In the genomic region with DNA sequence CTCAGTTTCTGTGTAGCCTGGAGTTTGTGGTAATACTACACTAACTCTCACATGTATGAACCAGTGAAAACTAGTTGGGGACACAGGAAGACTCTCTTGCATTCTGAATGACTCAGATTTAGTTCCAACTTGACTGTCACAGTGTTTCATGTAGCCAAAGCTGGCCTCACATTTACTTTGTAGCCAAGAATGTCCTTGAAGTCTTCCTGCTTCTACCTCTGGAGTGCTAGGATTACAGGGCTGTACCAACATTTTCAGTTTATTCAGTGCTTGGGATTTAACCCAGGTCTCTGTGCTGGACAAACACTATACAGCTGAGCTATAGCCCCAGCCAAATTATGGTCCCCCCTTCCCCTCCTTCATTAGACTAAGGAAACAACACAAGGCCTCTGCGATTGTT, we compare ENCODE assay signal across 21 mouse cellular contexts. TPM values are rescaled to one million over a fixed set of nuclear protein-coding genes. Genes with fewer than 3 reads are reported as not detected.
DNase-seq lines count a peak whose midpoint lies in the region; ATAC-seq and TF ChIP-seq lines count a peak whose summit lies in the region.
"Had no signal": no experiment of that assay in that cellular context is flagged by ENCODE, and none has a peak within 500 bp of the region (broad histone marks: within the 10 kb centered on the region; RNA-seq: fewer than 3 reads in every experiment).

No protein-coding gene starts in this region.

- no peak for TF ChIP-seq CTCF in lung, postnatal 0 days (IDR thresholded peaks at IDR 0.05)

- ATAC-seq in lung, postnatal 0 days, result peak; percentile 91
- no peak for ATAC-seq in midbrain, embryonic 11.5 days (ENCODE audit: low FRiP score)
- ATAC-seq: activated CD4-positive, CD25-positive, alpha-beta regulatory T cell, adult 4 months; CD4-positive, CD25-positive, alpha-beta regulatory T cell, adult 4 months; forebrain, embryonic 13.5 days; forebrain, embryonic 16.5 days had no signal

- no peak overlapping the region for H3K9ac ChIP-seq in lung, postnatal 0 days (replicated peaks; ENCODE audit: low read depth)
- H3K9ac ChIP-seq in midbrain, embryonic 11.5 days (ENCODE audit: low read length), result no peak overlapping the region
- H3K9ac ChIP-seq: forebrain, embryonic 13.5 days; hindbrain, embryonic 12.5 days; hindbrain, embryonic 15.5 days had no signal

- peak; percentile 40; the same call in 1 of the 2 replicates for TF ChIP-seq EP300 in lung, postnatal 0 days (IDR thresholded peaks at IDR 0.05)

- no peaks in the 10 kb centered on the region for H3K27me3 ChIP-seq in lung, postnatal 0 days (replicated peaks; ENCODE audit: insufficient read depth, low read length)
- H3K27me3 ChIP-seq in midbrain, embryonic 11.5 days (ENCODE audit: control insufficient read depth, insufficient read depth, low read length), result no peaks in the 10 kb centered on the region
- H3K27me3 ChIP-seq in midbrain, embryonic 10.5 days (ENCODE audit: low read depth, poor library complexity, severe bottlenecking), result no peaks in the 10 kb centered on the region
- H3K27me3 ChIP-seq: forebrain, embryonic 13.5 days; hindbrain, embryonic 12.5 days; hindbrain, embryonic 15.5 days had no signal

- WGBS in lung, postnatal 0 days, result 67% methylated on average over 1 of the region's 1 CpGs
- WGBS in midbrain, embryonic 11.5 days, result 97% methylated on average over 1 of the region's 1 CpGs
- WGBS in midbrain, embryonic 10.5 days, result 97% methylated on average over 1 of the region's 1 CpGs

- H3K4me1 ChIP-seq in lung, postnatal 0 days (ENCODE audit: insufficient read depth, low read depth, low read length), result no peaks in the 10 kb centered on the region
- no peaks in the 10 kb centered on the region for H3K4me1 ChIP-seq in midbrain, embryonic 11.5 days (ENCODE audit: control insufficient read depth, insufficient read depth, low read length)
- no peaks in the 10 kb centered on the region for H3K4me1 ChIP-seq in midbrain, embryonic 10.5 days
- H3K4me1 ChIP-seq: forebrain, embryonic 10.5 days; forebrain, embryonic 13.5 days; hindbrain, embryonic 12.5 days; hindbrain, embryonic 15.5 days had no signal

- no peaks in the 10 kb centered on the region for H3K36me3 ChIP-seq in lung, postnatal 0 days (ENCODE audit: insufficient read depth, low read length)
- no peaks in the 10 kb centered on the region for H3K36me3 ChIP-seq in midbrain, embryonic 11.5 days (ENCODE audit: control insufficient read depth, insufficient read depth, low read length)
- peaks cover 20% of the 10 kb centered on the region for H3K36me3 ChIP-seq in midbrain, embryonic 10.5 days
- H3K36me3 ChIP-seq: hindbrain, embryonic 15.5 days had no signal

- H3K4me3 ChIP-seq in lung, postnatal 0 days (ENCODE audit: low read depth, low read length), result no peak overlapping the region
- no peak overlapping the region for H3K4me3 ChIP-seq in midbrain, embryonic 11.5 days (ENCODE audit: low read depth, low read length)
- no peak overlapping the region for H3K4me3 ChIP-seq in midbrain, embryonic 10.5 days
- H3K4me3 ChIP-seq: forebrain, embryonic 10.5 days; forebrain, embryonic 13.5 days; heart, adult 2 months; hindbrain, embryonic 12.5 days; hindbrain, embryonic 15.5 days had no signal

- H3K27ac ChIP-seq in lung, postnatal 0 days (ENCODE audit: low read length), result peak overlapping the region; percentile 38; the same call in 1 of the 2 replicates
- H3K27ac ChIP-seq in midbrain, embryonic 11.5 days (ENCODE audit: low read depth, low read length), result no peak overlapping the region
- H3K27ac ChIP-seq in midbrain, embryonic 10.5 days (replicated peaks), result no peak overlapping the region
- H3K27ac ChIP-seq: forebrain, embryonic 10.5 days; forebrain, embryonic 13.5 days; heart, adult 2 months; hindbrain, embryonic 12.5 days; hindbrain, embryonic 15.5 days had no signal

- H3K9me3 ChIP-seq in lung, postnatal 0 days (ENCODE audit: low read length), result no peaks in the 10 kb centered on the region
- no peaks in the 10 kb centered on the region for H3K9me3 ChIP-seq in midbrain, embryonic 11.5 days (ENCODE audit: control insufficient read depth, low read length)
- peaks cover 12% of the 10 kb centered on the region; the same call in 1 of the 2 replicates for H3K9me3 ChIP-seq in midbrain, embryonic 10.5 days (replicated peaks)
- H3K9me3 ChIP-seq: forebrain, embryonic 13.5 days had no signal

- no peak overlapping the region for H3K4me2 ChIP-seq in lung, postnatal 0 days (replicated peaks; ENCODE audit: low read depth, low read length)
- H3K4me2 ChIP-seq in midbrain, embryonic 11.5 days, result no peak overlapping the region
- H3K4me2 ChIP-seq: forebrain, embryonic 13.5 days; heart, embryonic 11.5 days; hindbrain, embryonic 12.5 days; hindbrain, embryonic 15.5 days had no signal

- peak; percentile 82 for DNase-seq in lung, postnatal 0 days (ENCODE audit: low spot score)
- DNase-seq in lung, postnatal 4 days, result no peak
- peak; percentile 56 for DNase-seq in midbrain, embryonic 11.5 days (ENCODE audit: low spot score, missing footprints)
- DNase-seq in midbrain, embryonic 10.5 days (ENCODE audit: low spot score), result no peak
- DNase-seq in testis, postnatal 14 days (ENCODE audit: low spot score), result peak; percentile 22
- DNase-seq in adrenal gland, postnatal 10 days, result no peak
- DNase-seq: adrenal gland, adult 8-10 months; adrenal gland, postnatal 36 days; cerebellum, adult 18-20 months; cerebellum, adult 9-10 months; cerebellum, postnatal 14 days; gastrocnemius, postnatal 25 days; heart, adult 2 months had no signal

RNA-seq across cellular contexts. Expression of a gene that starts 16.0 kb away (rescaled TPM):
- 92.4 and 97.9 TPM in 2 replicates for polyA plus RNA-seq in lung, postnatal 0 days (2015; fragmentation: Nextera tagmentation; extraction: Ambion mirVana)
- polyA plus RNA-seq in midbrain, embryonic 11.5 days (2014; fragmentation: Nextera tagmentation; extraction: Ambion mirVana), result 82.2 and 82.7 TPM in 2 replicates
- polyA plus RNA-seq in midbrain, embryonic 10.5 days (2016; fragmentation: Nextera tagmentation; extraction: Ambion mirVana), result 73.9 and 76.1 TPM in 2 replicates
- 10 to 100 TPM; 93.5 to 97.5 TPM for total RNA-seq in adrenal gland, postnatal 10 days (2021)

RNA-seq across cellular contexts. Expression of a gene that starts 23.0 kb away (rescaled TPM):
- polyA plus RNA-seq in lung, postnatal 0 days (2015; fragmentation: Nextera tagmentation; extraction: Ambion mirVana), result 6.0 and 7.1 TPM in 2 replicates
- 174 and 191 TPM in 2 replicates for polyA plus RNA-seq in midbrain, embryonic 11.5 days (2014; fragmentation: Nextera tagmentation; extraction: Ambion mirVana)
- polyA plus RNA-seq in midbrain, embryonic 10.5 days (2016; fragmentation: Nextera tagmentation; extraction: Ambion mirVana), result 195 and 217 TPM in 2 replicates
- total RNA-seq in adrenal gland, postnatal 10 days (2021), result 10 to 100 TPM; 11.6 to 14.4 TPM

RNA-seq across cellular contexts. Expression of a gene that starts 47.9 kb away (rescaled TPM):
- 57.5 and 68.2 TPM in 2 replicates for polyA plus RNA-seq in lung, postnatal 0 days (2015; fragmentation: Nextera tagmentation; extraction: Ambion mirVana)
- polyA plus RNA-seq in midbrain, embryonic 11.5 days (2014; fragmentation: Nextera tagmentation; extraction: Ambion mirVana), result 85.7 and 85.8 TPM in 2 replicates
- polyA plus RNA-seq in midbrain, embryonic 10.5 days (2016; fragmentation: Nextera tagmentation; extraction: Ambion mirVana), result 111 and 116 TPM in 2 replicates
- total RNA-seq in adrenal gland, postnatal 10 days (2021), result 100 to 1,000 TPM; 126 to 148 TPM

Comparison
In these comparisons a context has a peak if more than half of its experiments do, and no peak if none do; other contexts are left out.
1. DNase-seq: peak in lung, postnatal 0 days (single experiment), midbrain, embryonic 11.5 days (single experiment) and testis, postnatal 14 days (single experiment); none in lung, postnatal 4 days (0 of 2), midbrain, embryonic 10.5 days (single experiment) and adrenal gland, postnatal 10 days (single experiment).
2. RNA of a gene that starts 23.0 kb away (polyA plus RNA-seq): 195 to 217 TPM in midbrain, embryonic 10.5 days and 174 to 191 TPM in midbrain, embryonic 11.5 days; 6.0 to 7.1 TPM in lung, postnatal 0 days; every median in the first group is over 10 times any median in the second.